Mouse (Mus musculus): ENCODE measurements around the gene Rinl. TPM values are rescaled to one million over a fixed set of nuclear protein-coding genes. Genes with fewer than 3 reads are reported as not detected.

The Rinl gene
- polyA plus RNA-seq, 1 experiment from 2014 or later: 3.3 TPM

DNA sequence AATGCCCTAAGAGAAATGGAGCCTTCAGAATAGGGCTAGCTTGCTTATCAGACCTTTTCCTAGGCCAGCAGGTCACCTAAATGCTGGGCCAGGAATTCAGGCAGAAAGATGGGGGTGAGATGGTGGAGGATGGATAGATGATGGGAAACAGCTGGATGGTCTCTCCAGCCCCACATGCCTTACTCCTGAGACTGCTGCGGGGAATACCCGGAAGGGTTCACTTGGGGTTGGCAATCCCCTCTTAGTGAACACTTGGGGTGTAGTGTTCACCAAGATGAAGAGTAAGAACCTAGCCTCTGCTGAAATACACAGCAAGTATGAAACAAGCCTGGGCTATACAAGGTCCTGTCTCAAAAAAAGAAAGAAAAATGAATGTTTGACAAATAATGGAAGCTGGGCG lies 466 bp downstream of the Rinl start:
- Histone ChIP-seq H3K27ac (ENCODE audit: low read length) (no peak overlapping the region; the same call in 1 of the 2 replicates), H3K9me3 (ENCODE audit: control insufficient read depth, low read depth, low read length) (no peaks in the 10 kb centered on the region), H3K4me3 (ENCODE audit: low read depth, low read length) (no peak overlapping the region), H3K4me2 (replicated peaks; ENCODE audit: low read depth, low read length) (no peak overlapping the region), H3K9ac (replicated peaks; ENCODE audit: low read depth, low read length) (no peak overlapping the region), H3K4me1 (ENCODE audit: control insufficient read depth, insufficient read depth, low read length) (peaks cover 19% of the 10 kb centered on the region), H3K27me3 (ENCODE audit: control insufficient read depth, insufficient read depth, low read length) (no peaks in the 10 kb centered on the region), H3K36me3 (ENCODE audit: control insufficient read depth, insufficient read depth, low read length) (peaks cover 3% of the 10 kb centered on the region; the same call in 1 of the 2 replicates)
- WGBS: 28% methylated on average over 3 of the region's 3 CpGs
- no peak for ATAC-seq (ENCODE audit: insufficient number of reproducible peaks, insufficient read depth, low FRiP score, low read depth)

DNA sequence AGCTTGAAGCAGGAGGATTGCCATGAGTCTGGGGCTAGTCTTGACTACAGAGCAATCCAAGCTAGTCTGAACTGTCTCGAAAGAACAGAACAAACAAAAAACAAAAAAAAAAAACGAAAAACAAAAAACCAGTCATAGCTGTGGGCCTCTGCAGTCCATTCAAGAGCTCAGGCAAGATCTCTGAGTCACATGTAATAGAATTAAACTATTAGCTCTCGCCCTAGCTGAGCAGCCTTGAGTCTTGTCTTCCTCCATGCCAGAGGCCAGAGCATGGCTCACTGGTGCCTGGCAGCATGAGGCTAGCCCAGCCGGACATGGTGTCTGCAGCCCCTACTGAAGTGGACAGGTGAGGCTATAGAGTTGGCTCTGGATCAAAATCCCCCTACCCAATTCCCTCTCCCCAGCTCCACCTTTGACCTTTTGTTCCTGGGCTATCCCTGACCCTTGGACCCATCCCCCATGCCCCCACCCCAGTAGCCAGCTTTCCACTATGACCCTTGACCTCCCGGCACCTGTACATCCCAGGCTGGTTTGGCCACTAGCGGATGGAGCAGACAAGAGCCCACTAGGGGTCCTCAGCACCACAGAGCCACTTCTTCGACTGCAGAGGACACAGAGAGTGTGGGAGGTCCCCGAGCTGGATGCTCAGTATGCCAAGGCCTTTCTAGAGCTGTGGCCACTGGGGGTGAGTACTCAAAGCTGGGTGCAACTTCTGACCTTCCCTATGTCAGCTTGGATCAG lies 1.5 kb downstream of the Rinl start:
- H3K4me1 ChIP-seq (ENCODE audit: control insufficient read depth, insufficient read depth, low read length): peaks cover 19% of the 10 kb centered on the region
- no peaks in the 10 kb centered on the region for H3K9me3 ChIP-seq (ENCODE audit: control insufficient read depth, low read depth, low read length)
- H3K27ac ChIP-seq (ENCODE audit: low read length): peak overlapping the region; percentile 44; the same call in 1 of the 2 replicates
- no peak overlapping the region for H3K4me2 ChIP-seq (replicated peaks; ENCODE audit: low read depth, low read length)
- no peak overlapping the region for H3K4me3 ChIP-seq (ENCODE audit: low read depth, low read length)
- 59% methylated on average over 8 of the region's 8 CpGs for WGBS
- H3K27me3 ChIP-seq (ENCODE audit: control insufficient read depth, insufficient read depth, low read length): no peaks in the 10 kb centered on the region
- no peak overlapping the region for H3K9ac ChIP-seq (replicated peaks; ENCODE audit: low read depth, low read length)
- H3K36me3 ChIP-seq (ENCODE audit: control insufficient read depth, insufficient read depth, low read length): peaks cover 3% of the 10 kb centered on the region; the same call in 1 of the 2 replicates
- no peak for ATAC-seq (ENCODE audit: insufficient number of reproducible peaks, insufficient read depth, low FRiP score, low read depth)

DNA sequence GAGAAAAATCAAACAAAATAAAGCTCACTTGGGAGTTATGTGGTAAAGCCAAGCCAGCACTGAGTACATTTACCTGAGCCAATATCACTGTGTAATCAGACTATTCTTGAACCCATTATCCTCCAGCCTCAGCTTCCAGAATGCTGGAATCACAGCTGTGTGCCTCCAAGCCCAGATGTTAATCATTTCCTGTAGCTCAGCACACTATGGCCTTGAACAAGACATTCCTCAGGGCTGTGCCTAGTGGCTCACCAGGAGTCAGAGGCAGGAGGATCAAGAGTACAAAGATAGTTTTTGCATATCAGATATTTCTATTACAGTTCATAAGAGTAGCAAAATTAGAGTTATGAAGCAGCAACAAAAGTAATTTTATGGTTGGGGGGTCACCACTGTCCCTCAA lies 2.9 kb downstream of the Rinl start:
- H3K9ac ChIP-seq (replicated peaks; ENCODE audit: low read depth, low read length): no peak overlapping the region
- no peak overlapping the region for H3K4me3 ChIP-seq (ENCODE audit: low read depth, low read length)
- no peaks in the 10 kb centered on the region for H3K27me3 ChIP-seq (ENCODE audit: control insufficient read depth, insufficient read depth, low read length)
- no peak overlapping the region for H3K4me2 ChIP-seq (replicated peaks; ENCODE audit: low read depth, low read length)
- H3K36me3 ChIP-seq (ENCODE audit: control insufficient read depth, insufficient read depth, low read length): no peaks in the 10 kb centered on the region; the same call in 1 of the 2 replicates
- H3K9me3 ChIP-seq (ENCODE audit: control insufficient read depth, low read depth, low read length): no peaks in the 10 kb centered on the region
- H3K4me1 ChIP-seq (ENCODE audit: control insufficient read depth, insufficient read depth, low read length): peaks cover 19% of the 10 kb centered on the region
- H3K27ac ChIP-seq (ENCODE audit: low read length): no peak overlapping the region
- ATAC-seq (ENCODE audit: insufficient number of reproducible peaks, insufficient read depth, low FRiP score, low read depth): no peak

DNA sequence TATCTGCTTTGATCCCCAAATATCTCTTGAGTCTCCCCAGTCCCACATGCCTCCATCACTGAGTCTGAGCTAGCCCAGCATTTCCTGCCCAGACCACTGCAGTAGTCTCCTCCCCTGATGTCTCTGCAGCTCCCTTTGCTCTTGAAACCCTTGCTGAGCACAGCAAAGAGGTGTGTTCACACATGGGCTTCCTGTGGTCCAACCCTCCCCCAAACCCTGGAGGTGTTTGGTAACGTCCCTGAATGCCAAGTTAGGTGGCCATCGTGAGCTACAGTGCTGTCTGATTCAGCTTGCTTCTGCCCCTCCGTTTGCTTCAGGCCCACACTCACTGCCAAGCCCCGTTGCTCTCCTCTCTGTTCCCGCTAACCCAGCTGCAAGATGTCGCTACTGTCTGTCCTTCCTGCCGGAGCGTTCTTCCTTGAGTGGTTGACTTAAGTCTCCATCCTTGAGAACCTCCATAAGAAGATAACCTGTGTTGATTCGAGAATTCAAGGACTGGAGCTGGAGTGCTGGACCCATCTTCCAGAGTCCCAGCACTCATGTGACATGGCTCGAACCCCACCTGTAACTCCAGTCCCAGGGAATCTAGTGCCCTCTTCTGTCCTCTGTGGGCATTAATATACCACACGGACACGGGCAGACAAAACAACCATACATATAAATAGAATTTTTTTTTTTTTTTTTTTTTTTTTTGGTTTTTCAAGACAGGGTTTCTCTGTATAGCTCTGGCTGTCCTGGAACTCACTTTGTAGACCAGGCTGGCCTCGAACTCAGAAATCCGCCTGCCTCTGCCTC lies 3.8 kb downstream of the Rinl start:
- Histone ChIP-seq H3K9me3 (ENCODE audit: control insufficient read depth, low read depth, low read length) (no peaks in the 10 kb centered on the region), H3K4me3 (ENCODE audit: low read depth, low read length) (no peak overlapping the region), H3K4me2 (replicated peaks; ENCODE audit: low read depth, low read length) (no peak overlapping the region), H3K27ac (ENCODE audit: low read length) (no peak overlapping the region), H3K36me3 (ENCODE audit: control insufficient read depth, insufficient read depth, low read length) (no peaks in the 10 kb centered on the region; the same call in 1 of the 2 replicates), H3K4me1 (ENCODE audit: control insufficient read depth, insufficient read depth, low read length) (peaks cover 19% of the 10 kb centered on the region), H3K27me3 (ENCODE audit: control insufficient read depth, insufficient read depth, low read length) (no peaks in the 10 kb centered on the region), H3K9ac (replicated peaks; ENCODE audit: low read depth, low read length) (no peak overlapping the region)
- WGBS: 70% methylated on average over 12 of the region's 14 CpGs
- ATAC-seq (ENCODE audit: insufficient number of reproducible peaks, insufficient read depth, low FRiP score, low read depth): no peak

DNA sequence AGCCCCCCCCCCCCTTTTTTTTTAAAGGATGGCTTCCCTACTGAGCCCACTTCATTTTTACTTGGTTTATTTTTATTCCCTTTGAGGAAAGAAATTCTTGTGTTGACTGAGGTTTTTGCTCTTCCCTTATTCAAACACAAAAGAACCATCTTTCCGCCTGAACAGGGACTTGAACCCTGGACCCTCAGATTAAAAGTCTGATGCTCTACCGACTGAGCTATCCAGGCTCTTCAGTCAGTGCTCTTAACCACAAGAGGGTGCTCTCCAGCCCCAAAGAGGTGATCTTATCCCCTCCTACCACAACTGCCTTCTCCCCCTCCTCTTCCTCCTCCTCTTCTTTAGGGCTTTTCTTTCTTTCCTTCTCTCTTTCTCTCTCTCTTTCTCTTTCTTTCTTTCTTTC lies 5.1 kb downstream of the Rinl start:
- H3K4me3 ChIP-seq (ENCODE audit: low read depth, low read length): no peak overlapping the region
- H3K4me2 ChIP-seq (replicated peaks; ENCODE audit: low read depth, low read length): no peak overlapping the region
- H3K36me3 ChIP-seq (ENCODE audit: control insufficient read depth, insufficient read depth, low read length): no peaks in the 10 kb centered on the region
- no peaks in the 10 kb centered on the region for H3K27me3 ChIP-seq (ENCODE audit: control insufficient read depth, insufficient read depth, low read length)
- H3K4me1 ChIP-seq (ENCODE audit: control insufficient read depth, insufficient read depth, low read length): peaks cover 13% of the 10 kb centered on the region
- 54% methylated on average over 2 of the region's 2 CpGs for WGBS
- H3K27ac ChIP-seq (ENCODE audit: low read length): no peak overlapping the region
- no peak for ATAC-seq (ENCODE audit: insufficient number of reproducible peaks, insufficient read depth, low FRiP score, low read depth)
- H3K9me3 ChIP-seq (ENCODE audit: control insufficient read depth, low read depth, low read length): no peaks in the 10 kb centered on the region
- H3K9ac ChIP-seq (replicated peaks; ENCODE audit: low read depth, low read length): no peak overlapping the region

DNA sequence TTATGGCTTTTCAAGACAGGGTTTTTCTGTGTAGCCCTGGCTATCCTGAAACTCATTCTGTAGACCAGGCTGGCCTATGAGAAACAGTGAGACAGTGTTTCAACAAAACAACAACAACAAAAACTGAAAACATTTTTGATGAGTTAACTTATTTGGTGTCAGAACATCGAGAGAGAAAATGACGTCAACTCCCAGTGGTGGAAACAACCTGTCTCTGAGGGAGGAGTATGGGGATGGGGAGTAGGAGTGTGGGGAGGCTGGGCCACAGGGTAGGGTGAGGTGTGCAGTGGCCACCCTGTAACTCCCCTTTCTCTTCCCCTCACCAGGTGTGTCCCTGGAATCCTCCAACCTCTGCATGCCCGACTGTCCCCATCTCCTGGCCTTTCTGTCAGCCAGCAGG lies 5.7 kb downstream of the Rinl start:
- Histone ChIP-seq H3K4me2 (replicated peaks; ENCODE audit: low read depth, low read length) (no peak overlapping the region), H3K4me3 (ENCODE audit: low read depth, low read length) (no peak overlapping the region), H3K27ac (ENCODE audit: low read length) (no peak overlapping the region), H3K9ac (replicated peaks; ENCODE audit: low read depth, low read length) (no peak overlapping the region), H3K36me3 (ENCODE audit: control insufficient read depth, insufficient read depth, low read length) (no peaks in the 10 kb centered on the region), H3K27me3 (ENCODE audit: control insufficient read depth, insufficient read depth, low read length) (no peaks in the 10 kb centered on the region), H3K4me1 (ENCODE audit: control insufficient read depth, insufficient read depth, low read length) (peaks cover 8% of the 10 kb centered on the region; the same call in 1 of the 2 replicates), H3K9me3 (ENCODE audit: control insufficient read depth, low read depth, low read length) (no peaks in the 10 kb centered on the region)
- 76% methylated on average over 3 of the region's 3 CpGs for WGBS
- no peak for ATAC-seq (ENCODE audit: insufficient number of reproducible peaks, insufficient read depth, low FRiP score, low read depth)

DNA sequence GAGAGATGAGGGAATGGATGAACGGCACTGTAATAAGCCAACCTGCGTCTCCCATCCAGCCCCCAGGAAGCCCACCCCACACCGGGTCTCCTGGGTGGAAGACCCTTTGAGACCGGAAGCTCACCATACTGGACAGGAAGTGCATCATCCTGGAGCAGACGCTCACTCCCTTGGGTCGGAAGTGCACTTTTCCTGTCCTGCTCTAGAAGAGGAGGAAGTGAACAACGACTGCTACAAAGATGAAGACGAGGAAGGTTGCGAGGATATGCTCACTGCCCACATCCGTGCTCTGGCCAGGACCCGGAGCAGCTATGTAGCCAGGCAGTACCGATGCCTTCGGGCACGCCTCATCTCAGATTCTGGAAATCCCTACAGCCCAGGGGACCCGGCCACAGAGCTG lies 7.1 kb downstream of the Rinl start:
- no peak for ATAC-seq (ENCODE audit: insufficient number of reproducible peaks, insufficient read depth, low FRiP score, low read depth)
- Histone ChIP-seq H3K27me3 (ENCODE audit: control insufficient read depth, insufficient read depth, low read length) (no peaks in the 10 kb centered on the region), H3K9me3 (ENCODE audit: control insufficient read depth, low read depth, low read length) (no peaks in the 10 kb centered on the region), H3K4me2 (replicated peaks; ENCODE audit: low read depth, low read length) (no peak overlapping the region), H3K27ac (ENCODE audit: low read length) (no peak overlapping the region), H3K9ac (replicated peaks; ENCODE audit: low read depth, low read length) (no peak overlapping the region), H3K4me1 (ENCODE audit: control insufficient read depth, insufficient read depth, low read length) (0 out of 2 replicates have a peak, but pooled peaks cover 4% of the 10 kb centered on the region), H3K4me3 (ENCODE audit: low read depth, low read length) (no peak overlapping the region), H3K36me3 (ENCODE audit: control insufficient read depth, insufficient read depth, low read length) (no peaks in the 10 kb centered on the region)
- WGBS: 76% methylated on average over 15 of the region's 15 CpGs

DNA sequence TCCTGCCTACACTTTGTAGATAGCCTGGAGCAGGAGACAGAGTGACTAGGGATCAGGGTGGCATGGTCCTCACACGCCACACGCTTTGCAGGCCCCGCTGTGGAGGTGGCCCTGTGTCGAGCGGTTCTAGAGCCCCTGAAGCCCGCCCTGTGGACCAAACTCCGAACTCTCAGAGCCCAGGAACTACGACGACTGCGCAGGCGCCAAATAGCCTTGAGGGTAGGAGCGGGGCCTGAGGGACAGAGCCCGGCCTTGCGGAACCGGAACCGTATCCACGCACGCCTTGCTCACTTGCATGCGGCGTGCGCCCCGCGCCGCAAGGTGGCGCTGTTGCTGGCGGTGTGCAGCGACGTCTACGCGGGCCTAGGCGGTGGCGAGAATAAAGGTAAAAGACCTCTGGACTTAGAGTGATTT lies 7.8 kb downstream of the Rinl start:
- 15% methylated on average over 32 of the region's 32 CpGs for WGBS
- Histone ChIP-seq H3K4me2 (replicated peaks; ENCODE audit: low read depth, low read length) (peak overlapping the region; percentile 22), H3K4me1 (ENCODE audit: control insufficient read depth, insufficient read depth, low read length) (peaks cover 4% of the 10 kb centered on the region; the same call in 1 of the 2 replicates), H3K27me3 (ENCODE audit: control insufficient read depth, insufficient read depth, low read length) (no peaks in the 10 kb centered on the region), H3K27ac (ENCODE audit: low read length) (no peak overlapping the region; the same call in 1 of the 2 replicates), H3K36me3 (ENCODE audit: control insufficient read depth, insufficient read depth, low read length) (no peaks in the 10 kb centered on the region), H3K9me3 (ENCODE audit: control insufficient read depth, low read depth, low read length) (no peaks in the 10 kb centered on the region), H3K9ac (replicated peaks; ENCODE audit: low read depth, low read length) (no peak overlapping the region), H3K4me3 (ENCODE audit: low read depth, low read length) (no peak overlapping the region)
- ATAC-seq (ENCODE audit: insufficient number of reproducible peaks, insufficient read depth, low FRiP score, low read depth): peak; percentile 81
